Mouse (Mus musculus): Measurements from ENCODE around the gene Pam.

Pam gene

DNA sequence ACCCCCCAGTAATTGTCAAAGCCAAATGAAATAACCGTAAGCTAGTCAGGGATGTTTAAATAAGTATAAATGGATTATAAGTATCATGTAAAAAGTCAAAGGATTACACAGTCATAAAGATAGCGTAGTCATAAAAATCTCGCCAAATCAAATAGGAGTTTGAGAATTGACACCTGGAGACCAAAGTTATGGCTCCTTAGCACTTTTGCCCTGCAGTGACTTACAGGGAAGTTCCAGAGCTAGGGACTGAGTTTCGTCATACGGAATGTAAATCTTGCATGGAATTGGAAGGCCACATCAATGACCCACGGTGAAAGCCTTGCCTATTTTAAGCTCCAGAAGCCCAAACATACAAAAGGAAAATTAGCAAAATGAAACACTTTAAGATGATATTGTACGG lies 192.6 kb downstream of the Pam start:
- no peak for DNase-seq

DNA sequence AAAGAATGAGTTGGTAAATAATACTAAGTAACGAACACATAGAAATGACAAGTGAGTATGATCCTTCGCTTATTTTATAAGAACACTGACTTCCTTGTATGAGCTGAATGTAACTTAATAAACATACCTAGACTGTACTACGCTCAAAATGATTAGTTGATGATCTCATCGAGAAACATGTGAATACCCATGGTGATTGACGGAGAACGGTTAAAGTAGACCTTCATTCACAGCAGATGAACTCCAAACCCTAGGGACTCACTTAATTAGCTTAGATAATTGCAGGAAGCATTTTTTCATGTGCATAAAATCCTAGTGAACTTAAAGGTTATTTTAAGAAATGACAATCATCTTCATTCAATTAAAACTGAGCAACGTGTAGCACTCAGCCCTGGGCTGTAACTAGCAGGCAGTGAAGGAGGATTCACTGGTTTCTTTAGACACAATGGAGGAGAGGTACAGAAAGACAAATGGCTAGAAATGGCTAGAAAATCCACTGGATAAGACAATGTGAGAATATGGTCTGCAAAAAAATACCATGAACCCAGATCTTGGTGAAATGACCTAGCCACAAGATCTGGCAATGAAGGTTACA lies 194.8 kb downstream of the Pam start:
- DNase-seq = no peak

DNA sequence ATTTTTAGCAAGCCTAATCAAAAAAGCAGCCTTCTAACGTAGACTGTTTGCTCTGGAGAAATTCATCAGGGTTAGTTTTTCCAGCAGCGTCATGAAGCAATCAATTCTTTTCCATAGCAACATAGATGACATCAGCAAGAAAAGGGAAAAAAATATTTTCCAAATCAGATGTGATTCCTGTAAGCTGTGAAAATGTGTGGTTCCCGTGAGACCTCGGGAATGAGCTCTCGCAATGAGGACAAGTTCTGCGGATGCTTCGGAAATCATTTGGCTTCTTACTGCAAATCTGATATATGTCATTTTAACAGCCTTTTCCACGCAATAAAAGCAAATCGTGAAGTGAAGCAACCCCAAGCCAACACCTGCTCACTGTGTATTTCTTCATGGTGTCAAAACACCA lies 207.9 kb downstream of the Pam start:
- DNase-seq = no peak

DNA sequence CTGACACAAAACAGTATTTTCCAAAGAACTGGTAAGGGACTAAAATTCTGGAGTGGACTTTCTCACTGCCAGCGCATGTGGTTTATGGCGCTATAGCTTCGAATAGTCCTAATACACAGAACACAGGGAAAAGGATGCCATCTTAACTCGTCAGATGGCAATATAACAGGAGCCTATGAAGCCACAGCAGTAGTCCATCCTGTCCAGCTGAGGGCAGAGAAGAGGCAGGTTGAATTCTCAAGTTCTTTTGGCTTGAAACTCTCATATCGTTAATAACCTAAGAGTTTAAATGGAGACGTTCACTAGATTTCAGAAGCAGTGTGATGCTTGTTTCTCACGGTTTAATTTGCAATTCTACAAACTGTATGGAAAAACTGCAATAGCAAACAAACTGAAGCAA lies 211.9 kb downstream of the Pam start:
- DNase-seq = no peak

DNA sequence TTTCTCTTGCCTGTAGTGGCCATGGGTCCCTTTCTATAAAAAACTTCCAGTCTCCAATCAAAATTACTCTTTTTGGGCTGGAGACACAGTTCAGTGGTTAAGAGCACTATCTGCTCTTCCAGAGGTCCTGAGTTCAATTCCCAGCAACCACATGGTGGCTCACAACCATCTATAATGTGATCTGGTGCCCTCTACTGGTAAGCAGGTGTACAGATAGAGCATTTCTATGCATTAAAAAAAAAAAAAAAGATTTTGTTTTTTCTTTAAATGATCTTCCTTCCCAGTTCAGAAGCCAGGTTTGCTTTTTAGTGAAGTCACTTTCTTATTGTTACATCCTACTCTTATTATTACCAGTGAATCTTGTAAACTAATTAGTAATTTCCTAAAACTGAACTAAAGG lies 218.4 kb downstream of the Pam start:
- DNase-seq = no peak

DNA sequence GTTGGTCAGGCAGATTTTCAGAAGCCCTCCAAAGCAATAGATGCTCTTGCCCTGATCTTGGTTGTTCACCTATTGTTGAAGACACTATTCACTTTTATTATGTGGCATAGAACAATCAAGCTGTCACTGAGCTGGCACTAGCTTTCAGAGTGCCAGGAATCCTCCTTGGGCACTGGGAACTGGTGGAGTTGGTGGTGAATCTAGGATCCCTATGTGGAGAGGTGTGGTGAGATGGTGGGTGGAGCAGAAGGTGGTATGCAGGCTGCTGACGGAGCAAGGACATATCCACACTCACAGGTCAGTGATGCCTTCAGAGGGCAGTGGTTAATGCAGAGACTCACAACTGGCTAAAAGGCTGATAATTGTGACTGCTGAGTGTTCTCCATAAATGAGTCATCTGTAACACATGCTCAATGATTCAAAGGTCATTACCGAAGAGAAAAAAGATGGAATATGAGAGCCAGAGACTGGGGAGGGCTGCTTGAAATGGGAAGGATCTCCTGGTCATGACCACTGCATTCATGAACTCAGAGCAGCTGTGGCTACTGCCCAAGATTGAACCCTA lies 221.9 kb downstream of the Pam start:
- DNase-seq = no peak

DNA sequence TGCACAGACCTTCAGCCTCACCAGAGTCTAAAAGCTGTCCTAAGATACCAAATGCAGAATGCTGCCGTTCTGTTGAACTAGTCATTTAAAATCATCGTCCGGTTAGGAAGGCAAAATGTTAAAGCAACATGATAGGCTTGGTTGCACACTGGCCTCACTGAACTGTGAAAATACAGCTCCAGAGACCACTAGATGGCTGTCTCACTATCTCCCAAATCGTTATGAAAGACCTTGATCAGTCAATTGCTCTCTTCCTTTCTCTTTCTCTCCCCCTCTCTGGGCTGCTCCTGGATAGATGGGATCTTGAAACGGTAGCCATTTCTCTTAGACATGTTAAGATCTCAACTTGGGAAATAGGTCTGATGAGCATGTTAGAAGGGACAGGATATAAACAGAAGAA lies 223.0 kb downstream of the Pam start:
- DNase-seq = no peak

DNA sequence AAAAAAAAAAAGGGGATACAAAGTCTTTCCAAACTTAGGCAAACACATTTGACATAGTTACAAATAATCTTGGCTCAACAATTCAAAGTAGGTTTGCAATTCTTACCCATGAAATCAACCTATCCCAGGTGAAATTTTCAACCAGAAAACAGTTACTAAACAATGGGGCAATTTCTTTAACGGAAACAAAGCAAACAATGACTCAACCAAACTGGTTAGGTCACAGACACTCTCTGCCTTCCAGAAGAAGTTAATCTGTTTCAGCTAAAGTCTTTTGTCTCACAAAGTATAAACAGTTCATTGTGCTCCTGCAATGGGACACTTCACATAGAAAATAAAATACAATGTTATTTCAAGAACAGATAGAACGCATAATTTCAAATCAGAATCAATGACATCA lies 223.4 kb downstream of the Pam start:
- DNase-seq = no peak

DNA sequence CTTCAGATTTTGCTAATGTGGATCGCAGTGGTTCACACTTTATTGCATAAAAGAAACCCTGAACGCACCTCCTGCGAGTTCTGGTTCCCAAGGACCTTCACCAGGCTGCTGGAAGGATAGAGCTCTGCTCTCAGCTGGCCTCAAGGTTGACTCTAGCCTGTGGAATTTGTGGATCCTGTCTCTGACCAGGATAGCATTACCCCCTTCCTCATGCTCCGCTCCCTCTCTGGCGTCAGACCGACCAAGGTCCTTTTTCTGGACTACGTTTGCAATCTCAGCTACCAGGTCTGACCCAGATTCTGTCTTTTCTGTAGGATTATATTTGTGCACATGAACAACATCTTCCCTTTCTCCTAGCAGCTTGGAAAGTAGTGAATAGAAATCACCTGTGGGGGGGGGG lies 231.3 kb downstream of the Pam start:
- no peak for DNase-seq

DNA sequence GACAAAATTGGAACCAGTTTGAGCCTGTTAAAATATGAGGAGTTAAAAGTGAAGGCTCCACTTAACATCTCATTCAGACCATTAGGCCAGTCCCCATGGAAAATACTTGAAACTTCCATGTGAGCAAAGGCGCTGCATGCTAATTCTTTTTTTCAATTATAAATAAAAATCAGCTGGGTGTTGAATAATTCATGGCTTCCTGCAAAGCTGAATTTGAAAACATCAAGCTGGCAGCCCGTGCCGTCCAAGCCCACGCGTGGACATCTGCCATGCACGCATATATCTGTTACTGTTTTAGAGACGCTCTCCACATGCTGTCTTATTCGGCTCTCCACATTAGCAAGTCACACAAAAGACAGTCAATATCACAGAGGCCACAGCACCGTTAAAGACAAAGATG lies 232.3 kb downstream of the Pam start:
- no peak for DNase-seq

DNA sequence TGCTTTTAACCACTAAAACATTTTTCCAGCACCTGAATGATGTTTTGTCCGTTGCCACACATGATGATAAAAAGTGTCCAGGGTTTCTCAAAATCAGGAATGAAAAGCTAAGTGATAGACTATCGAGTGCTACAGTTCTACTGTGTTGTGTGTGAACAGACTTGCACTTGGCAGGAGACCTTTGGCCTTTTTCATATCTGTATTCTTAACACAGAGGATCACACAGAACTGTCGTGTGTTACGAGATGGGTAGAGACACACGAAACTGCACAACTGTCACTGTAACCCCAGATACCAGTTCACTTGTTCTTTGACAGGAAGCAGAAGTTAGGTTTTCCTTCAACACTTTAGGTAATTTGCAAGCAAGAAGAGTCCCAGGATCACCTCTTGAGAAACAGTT lies 232.7 kb downstream of the Pam start:
- no peak for DNase-seq

DNA sequence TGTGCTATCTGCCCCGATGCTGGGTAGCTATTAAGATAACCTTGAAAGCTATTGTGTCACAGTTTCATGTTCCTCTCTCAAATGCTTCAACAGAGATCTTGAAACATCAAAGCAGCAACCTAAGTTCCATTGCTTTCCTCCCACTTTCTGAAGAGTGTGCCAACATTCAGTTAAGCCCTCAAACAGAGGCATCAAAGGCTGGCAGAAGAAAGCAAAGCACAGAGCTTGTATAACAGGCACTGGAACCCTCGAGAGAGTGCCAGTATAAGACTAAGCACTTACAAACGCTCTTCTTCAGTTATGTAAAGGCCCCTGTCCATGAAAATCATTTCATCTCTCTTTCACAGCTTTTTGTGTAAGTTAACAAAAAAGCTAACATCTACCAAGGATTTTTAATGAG lies 241.2 kb downstream of the Pam start:
- DNase-seq = no peak

DNA sequence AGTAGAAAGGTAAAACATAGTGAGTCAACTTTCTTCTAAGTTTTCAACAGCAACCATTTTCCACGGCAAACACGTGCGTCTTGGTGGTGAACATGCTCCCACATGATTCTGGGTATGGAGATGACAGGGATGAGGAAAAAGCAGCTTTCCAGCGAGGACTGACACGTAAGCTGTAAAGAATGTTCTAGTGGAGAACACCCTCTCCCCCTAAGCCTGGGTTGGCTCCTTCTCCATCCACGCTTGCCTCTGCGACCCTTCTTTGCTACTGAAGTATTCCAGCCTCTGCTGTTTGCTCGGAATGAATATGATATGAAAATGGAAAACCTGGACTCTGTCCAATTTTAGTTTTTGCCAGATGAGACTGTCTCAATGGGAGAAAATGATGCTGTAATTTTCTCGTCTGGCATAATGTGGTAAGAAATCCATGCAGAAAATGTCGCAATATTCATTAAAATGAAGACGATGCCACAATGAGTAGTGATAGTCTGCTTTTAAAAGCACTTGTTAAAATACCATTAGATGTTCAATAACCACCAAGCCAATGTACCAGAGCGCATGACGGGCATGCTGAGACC lies 243.8 kb downstream of the Pam start:
- DNase-seq = no peak

DNA sequence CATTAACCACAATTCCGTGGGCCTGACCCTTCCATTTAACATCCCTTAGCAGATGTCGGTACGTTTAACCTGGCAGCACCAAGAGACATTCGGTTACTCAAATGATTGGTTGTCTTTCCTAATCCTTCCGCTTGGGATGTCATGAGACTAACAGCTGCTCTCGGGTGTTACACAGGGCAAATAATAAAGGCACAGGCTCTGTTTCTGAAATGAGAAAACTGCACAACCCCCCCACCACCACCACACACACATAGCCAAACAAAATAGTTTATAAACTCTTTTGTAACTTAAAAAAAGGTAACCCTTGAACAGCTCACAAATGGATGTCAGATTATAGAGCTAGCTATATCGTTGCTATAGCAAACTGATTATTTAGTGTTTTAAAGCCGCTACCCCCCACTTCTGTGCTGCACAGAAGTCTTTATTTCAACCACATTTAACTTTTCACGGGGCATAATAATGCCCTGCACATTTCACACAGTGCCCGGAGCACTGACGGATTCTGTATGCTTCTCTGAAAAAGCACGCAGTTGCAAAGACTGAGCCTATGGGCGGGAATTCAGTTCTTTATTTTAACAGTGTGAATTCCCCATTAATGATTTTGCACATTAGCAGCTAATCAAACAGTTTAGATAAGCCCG lies 246.7 kb downstream of the Pam start:
- DNase-seq = no peak

DNA sequence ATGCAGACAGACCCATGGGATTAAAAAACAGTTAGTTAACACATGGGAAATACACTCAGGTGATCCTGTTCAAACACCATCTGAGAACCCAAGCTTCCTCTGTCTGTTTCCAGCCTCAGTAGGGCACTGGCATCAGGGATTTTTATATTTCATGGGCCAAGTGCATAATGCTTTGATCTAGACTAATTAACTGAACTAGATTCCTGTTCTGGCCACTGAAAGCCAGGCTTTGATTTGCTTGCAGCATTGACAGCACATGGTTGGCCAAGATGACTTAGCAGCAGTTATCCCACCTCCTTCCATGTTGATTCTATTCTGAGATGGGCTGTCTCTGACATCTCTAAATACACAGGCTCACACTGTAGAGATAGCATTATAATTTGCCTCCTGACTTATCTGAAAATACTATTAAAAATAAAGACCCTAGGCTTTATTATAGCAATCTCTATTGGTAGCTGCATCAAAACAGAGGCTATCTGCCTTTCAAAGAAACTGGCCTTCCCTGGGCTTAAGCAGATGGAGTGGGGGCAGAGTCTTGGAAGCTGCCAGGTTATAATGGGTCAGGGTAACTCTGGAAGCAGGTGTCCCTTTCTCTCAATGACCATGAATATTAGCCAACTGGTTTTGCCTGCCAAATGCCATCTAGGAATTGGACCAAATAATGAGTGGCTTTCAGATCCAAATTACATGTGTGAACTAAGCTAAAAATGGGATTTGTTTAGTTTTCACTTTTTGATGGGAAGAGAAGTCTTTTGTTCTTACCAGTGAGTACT lies 252.0 kb downstream of the Pam start:
- DNase-seq = no peak

DNA sequence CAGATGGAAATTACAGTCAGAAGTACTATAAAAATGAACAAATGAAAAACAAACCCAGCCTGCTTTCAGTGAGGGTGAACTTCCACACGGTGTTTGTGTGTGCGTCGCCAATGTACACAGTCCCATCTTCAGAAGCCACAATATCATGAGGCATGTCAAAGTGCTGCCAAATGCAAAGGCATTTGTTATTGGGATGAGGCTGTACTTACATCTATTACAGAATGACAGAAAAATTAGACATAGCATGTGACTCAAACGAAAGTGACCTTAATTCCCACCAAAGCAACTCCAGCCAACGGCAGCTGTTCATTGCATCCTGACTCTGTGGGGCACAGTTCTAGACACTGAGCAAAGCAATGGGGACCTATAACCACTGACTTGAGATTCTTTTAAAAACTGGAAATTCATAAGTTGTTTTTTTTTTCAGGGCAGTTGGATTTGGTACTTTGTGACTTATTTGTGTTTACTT lies 261.1 kb downstream of the Pam start:
- no peak for DNase-seq

DNA sequence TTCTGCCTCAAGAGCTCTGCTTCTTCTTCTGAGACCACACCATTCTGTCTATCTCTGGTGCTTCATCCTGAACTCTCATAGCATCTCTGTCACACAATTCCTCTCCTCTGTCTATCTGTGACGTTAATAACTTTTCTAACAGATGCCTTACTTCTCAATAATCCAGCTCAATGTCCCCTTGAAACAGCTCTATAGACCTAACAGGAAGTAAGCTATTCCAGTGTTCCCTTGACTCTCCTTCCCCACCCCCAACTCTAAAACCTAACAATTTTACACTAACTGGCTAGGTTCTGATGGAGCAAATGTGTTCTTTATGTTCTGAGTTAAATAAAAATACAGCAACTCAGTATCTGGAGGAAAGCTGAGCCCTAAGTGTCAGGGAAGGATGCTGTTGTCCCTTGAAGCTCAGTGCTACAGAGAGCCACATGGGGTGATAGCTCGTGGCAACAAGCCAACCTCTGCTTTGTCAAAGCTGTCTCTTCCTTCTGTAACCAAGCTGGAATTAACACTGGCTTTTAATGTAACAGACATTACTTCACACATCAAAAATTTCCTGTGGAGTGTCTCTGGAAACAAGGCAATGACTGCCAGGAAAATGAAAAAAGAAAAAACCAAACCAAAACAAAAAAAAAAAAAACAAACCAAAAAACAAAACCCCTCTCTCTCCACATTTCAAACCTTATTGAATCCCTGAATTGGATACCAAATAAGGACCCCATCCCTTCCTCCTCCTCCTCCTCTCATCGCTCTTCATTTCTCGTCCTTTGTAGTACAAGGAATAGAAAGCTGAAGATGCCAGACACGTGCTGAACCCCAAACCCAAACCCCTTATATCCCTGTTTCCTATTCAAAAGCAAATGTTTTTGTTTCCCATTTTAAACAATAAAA lies 261.7 kb downstream of the Pam start:
- DNase-seq = no peak

DNA sequence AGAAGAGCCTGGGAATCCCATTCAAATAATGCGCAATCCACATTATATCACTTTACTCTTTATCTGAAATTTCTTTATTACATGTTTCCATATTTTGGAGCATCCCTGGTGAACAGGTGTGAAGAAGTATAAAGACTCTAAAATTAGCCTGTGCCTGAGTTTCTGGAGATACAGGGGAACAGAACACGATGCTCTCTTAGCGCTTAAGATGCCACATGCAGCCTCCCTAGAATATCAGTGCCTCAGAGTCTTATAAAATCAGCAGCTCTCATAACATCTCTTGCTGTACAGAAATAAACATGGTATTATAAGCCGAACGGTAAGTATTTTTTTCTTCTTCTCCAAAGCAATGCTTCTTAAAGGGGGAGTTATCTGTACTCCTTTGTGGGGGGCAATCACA lies 267.4 kb downstream of the Pam start:
- DNase-seq = no peak

DNA sequence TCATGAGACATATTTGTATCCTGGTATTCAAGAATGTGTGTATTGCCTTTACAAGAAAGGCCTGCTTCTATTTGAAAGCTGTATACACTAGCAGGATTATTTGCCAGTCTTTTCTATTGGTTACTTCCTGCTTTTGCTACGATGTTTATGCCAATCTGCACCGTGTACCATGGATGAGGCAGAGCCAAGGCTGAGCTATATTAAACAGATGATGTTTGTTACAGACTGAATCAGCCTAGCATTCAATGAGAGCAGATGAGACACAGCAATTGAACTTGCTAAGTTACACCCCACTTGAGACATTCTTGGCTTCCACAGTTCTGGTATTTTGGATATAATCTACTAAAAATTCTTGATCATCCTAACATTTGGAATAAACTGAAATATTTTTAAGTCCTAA lies 267.9 kb downstream of the Pam start:
- no peak for DNase-seq

DNA sequence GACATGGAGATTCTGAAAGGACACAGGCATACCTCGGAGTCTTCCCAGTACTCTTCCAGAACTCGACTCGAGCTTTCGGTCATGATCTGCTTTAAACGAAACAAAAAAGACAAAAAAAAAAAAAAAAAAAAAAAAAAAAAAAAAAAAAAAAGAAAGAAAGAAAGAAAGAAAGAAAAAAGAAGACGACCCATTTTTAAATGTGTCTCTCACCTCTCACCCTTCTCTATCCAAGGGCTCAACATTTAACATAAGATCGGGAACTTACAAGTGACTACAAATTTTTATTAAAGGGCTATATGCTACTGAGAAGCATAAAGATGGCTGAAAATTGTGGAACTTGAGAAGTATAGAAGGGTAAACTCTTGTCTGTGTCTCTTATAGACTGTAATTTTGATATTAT lies 272.5 kb downstream of the Pam start:
- DNase-seq = no peak

DNA sequence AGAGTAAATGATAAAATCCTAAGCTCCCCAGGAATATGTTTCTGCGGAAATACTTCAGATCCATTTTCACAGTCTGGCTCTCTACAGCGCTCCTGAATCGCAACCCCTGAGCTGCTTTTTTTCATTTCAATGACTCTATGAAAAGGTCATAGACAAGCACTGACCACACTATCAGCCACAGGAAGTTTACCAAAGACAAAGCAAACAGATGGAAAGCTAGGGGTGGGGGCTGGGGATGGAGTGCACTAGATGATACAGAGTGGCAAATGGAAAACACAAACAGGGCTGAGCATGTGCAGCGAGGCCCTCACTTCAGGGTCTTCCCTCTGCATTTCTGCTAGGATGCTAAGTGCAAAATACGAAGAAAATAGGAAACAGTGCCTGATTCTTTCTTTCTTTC lies 273.2 kb downstream of the Pam start:
- no peak for DNase-seq

DNA sequence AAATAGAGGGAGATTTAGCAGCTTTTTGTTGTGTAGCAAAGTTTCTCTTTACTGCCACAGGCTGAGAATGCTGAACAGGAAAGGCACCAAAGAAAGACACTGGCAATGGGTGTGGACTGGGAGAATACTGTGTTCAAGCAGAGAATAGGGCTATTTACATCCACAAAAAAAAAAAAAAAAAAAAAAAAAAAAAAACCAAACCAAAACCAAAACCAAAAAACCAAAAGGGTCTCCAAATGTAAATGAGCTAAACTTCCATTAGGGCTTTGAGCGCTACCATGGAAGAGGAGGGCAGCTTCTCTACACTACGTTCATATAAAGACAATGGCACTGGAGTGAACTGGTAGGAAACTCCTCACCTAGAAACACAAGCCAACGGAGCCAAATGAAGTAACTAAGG lies 274.2 kb downstream of the Pam start:
- no peak for DNase-seq
